Mouse (Mus musculus) olfactory bulb, adult 2 months (tissue): Measurements from ENCODE around the gene Ntrk3.

ENCODE experiments used
- CTCF ChIP-seq: fragments of 200-500 bp; IDR thresholded peaks from 2 replicates; pipeline ENCODE4 v1.5.1; 2012; ENCODE audit warnings: low read depth, mild to moderate bottlenecking, low read length, moderate library complexity; ENCODE audit not compliant: insufficient read depth
- POLR2A ChIP-seq: fragments of 200-500 bp; IDR thresholded peaks from 2 replicates; pipeline ENCODE4 v1.6.1; 2012; ENCODE audit warnings: mild to moderate bottlenecking, low read depth, low read length, moderate library complexity; ENCODE audit not compliant: insufficient read depth

GRCm38 (mm10) chr7:78269506-78270250 is 468.1 kb downstream of the Ntrk3 start:
- no peak for TF ChIP-seq POLR2A
- TF ChIP-seq CTCF = no peak
